Mouse (Mus musculus) heart, postnatal 0 days (tissue): ENCODE data around the gene Sh2d4b. TPM values are rescaled to one million over a fixed set of nuclear protein-coding genes. Genes with fewer than 3 reads are reported as not detected.

Experiments used
- ATAC-seq: fragments of 200-750 bp; cut with Nextera tagmentation; 2 replicates; pipeline ENCODE4 v1.8.0; 2017; ENCODE audit warnings: low read depth, moderate number of reproducible peaks, moderate library complexity; ENCODE audit not compliant: insufficient read depth
- DNase-seq: peaks from one replicate; pipeline ENCODE4 v3.0.0-alpha.2; 2016; ENCODE audit warnings: low spot score
- H3K27ac ChIP-seq: fragments of 300-500 bp; sonication (generic); 2 replicates; pipeline ENCODE4 v1.5.1; 2014; ENCODE audit warnings: low read depth, mild to moderate bottlenecking
- H3K27me3 ChIP-seq: fragments of 300-500 bp; sonication (generic); 2 replicates; pipeline ENCODE4 v1.6.1; 2014; ENCODE audit warnings: low read length, mixed read lengths; ENCODE audit not compliant: control insufficient read depth, insufficient read depth
- H3K36me3 ChIP-seq: fragments of 300-500 bp; sonication (generic); replicated peaks from 2 replicates; pipeline ENCODE4 v1.6.1; 2014; ENCODE audit warnings: low read length, mixed read lengths; ENCODE audit not compliant: control insufficient read depth, insufficient read depth
- H3K4me1 ChIP-seq: fragments of 300-500 bp; sonication (generic); 2 replicates; pipeline ENCODE4 v1.6.1; 2014; ENCODE audit warnings: antibody characterized with exemption; ENCODE audit not compliant: control insufficient read depth, insufficient read depth
- H3K4me2 ChIP-seq: fragments of 300-500 bp; sonication (generic); 2 replicates; pipeline ENCODE4 v1.6.1; 2014; ENCODE audit warnings: low read depth, mild to moderate bottlenecking, low read length, moderate library complexity
- H3K4me3 ChIP-seq: fragments of 300-500 bp; sonication (generic); 2 replicates; pipeline ENCODE4 v1.5.1; 2014; ENCODE audit warnings: low read depth, low read length
- H3K9ac ChIP-seq: fragments of 300-500 bp; sonication (generic); replicated peaks from 2 replicates; pipeline ENCODE4 v1.6.1; 2014; ENCODE audit warnings: low read depth, low read length, mixed read lengths
- H3K9me3 ChIP-seq: fragments of 300-500 bp; sonication (generic); replicated peaks from 2 replicates; pipeline ENCODE4 v1.6.1; 2016; ENCODE audit warnings: low read length; ENCODE audit not compliant: control insufficient read depth
- CTCF ChIP-seq: IDR thresholded peaks from 2 replicates; pipeline ENCODE4 v1.5.1; 2016; ENCODE audit warnings: antibody characterized with exemption, control low read depth, low read depth
- EP300 ChIP-seq: IDR thresholded peaks from 2 replicates; pipeline ENCODE4 v1.6.1; 2016; ENCODE audit warnings: antibody characterized with exemption, low read depth
- WGBS: fragments of 180-500 bp; shearing (Covaris S2); extraction: QIAGEN DNeasy Blood & Tissue Kit; methylation state at CpG from one replicate; pipeline ENCODE4 v1.1.7; 2014; 5-methylcytosine and 5-hydroxymethylcytosine counted together
- polyA plus RNA-seq: library from polyadenylated mRNA; unstranded; fragments of >200 nt; fragmentation: Nextera tagmentation; extraction: Ambion mirVana; gene quantifications from 2 replicates; pipeline ENCODE4 v1.2.1, GENCODE M21; 2015
- total RNA-seq: library from RNA; depleted of rRNA; stranded (reverse); fragments of >200 nt; gene quantifications from 2 replicates; pipeline ENCODE4 v1.2.3, GENCODE M21; 2014; ENCODE audit warnings: low replicate concordance

Gene Sh2d4b
- total and polyA plus RNA-seq, 2 experiments from 2014 or later = 0.20 to 0.46 TPM

- ATAC-seq (peak; percentile 89), DNase-seq (no peak)
- H3K4me2 ChIP-seq = peak overlapping the region; percentile 10; the same call in 1 of the 2 replicates
- H3K27ac ChIP-seq = no peak overlapping the region
- peaks cover 54% of the 10 kb centered on the region for H3K36me3 ChIP-seq
- H3K27me3 ChIP-seq = no peaks in the 10 kb centered on the region
- H3K4me3 ChIP-seq = no peak overlapping the region
- no peaks in the 10 kb centered on the region for H3K9me3 ChIP-seq
- peaks cover 8% of the 10 kb centered on the region; the same call in 1 of the 2 replicates for H3K4me1 ChIP-seq
- TF ChIP-seq CTCF (no peak), EP300 (no peak)
- whole genome bisulfite sequencing = 16% methylated on average over 9 of the region's 9 CpGs
- no peak overlapping the region for H3K9ac ChIP-seq
Observed at GRCm38 (mm10) chr14:40906770-40907169, 13.7 kb upstream of the Sh2d4b start.

GRCm38 (mm10) chr14:40905813-40906212 lies 12.7 kb upstream of the Sh2d4b start:
- 86% methylated on average over 8 of the region's 8 CpGs for WGBS
- no peaks in the 10 kb centered on the region for H3K27me3 ChIP-seq
- peaks cover 47% of the 10 kb centered on the region for H3K36me3 ChIP-seq
- no peaks in the 10 kb centered on the region for H3K9me3 ChIP-seq
- H3K4me2 ChIP-seq = no peak overlapping the region
- no peak overlapping the region for H3K27ac ChIP-seq
- peaks cover 8% of the 10 kb centered on the region; the same call in 1 of the 2 replicates for H3K4me1 ChIP-seq
- ATAC-seq (no peak), DNase-seq (no peak)
- TF ChIP-seq EP300 (no peak), CTCF (no peak)
- no peak overlapping the region for H3K4me3 ChIP-seq
- no peak overlapping the region for H3K9ac ChIP-seq

DNA sequence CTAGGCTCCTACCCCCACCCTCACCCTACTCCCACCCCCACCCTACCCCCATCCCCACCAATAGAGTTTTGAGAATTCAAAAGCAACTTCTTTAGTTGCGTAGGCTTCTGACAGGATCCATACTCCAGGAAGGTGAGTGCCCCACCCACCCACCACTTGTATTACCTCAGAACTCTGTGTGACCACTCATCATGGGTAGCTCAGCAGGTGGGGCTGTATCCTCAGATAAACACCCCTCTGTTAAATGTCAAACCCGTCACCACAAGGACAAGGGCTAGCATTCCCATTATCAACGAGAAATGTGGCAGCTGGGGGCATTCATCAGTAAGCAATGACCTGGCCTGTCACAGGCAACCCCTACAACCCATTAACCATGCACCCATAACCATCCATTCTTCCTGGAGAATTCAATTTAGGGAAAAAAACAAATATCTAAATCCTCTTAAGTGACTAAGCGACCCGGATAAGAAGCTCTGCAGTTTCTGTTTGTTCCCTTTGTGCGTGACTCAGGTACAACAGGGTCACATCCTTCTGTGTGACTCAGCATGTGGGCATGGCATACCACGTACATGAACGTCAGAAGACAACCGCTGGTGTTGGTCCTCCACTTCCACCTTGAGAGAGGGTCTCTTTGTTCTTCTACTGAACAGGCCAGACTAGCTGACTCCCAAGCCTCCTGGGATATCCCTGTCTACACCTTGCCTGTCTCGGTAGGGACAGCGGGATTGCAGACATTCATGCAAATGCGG lies 9.4 kb upstream of the Sh2d4b start:
- H3K4me1 ChIP-seq = peaks cover 8% of the 10 kb centered on the region; the same call in 1 of the 2 replicates
- TF ChIP-seq EP300 (no peak), CTCF (no peak)
- H3K9me3 ChIP-seq = no peaks in the 10 kb centered on the region
- H3K27ac ChIP-seq = no peak overlapping the region
- no peaks in the 10 kb centered on the region for H3K27me3 ChIP-seq
- H3K36me3 ChIP-seq = peaks cover 13% of the 10 kb centered on the region
- ATAC-seq = no peak
- WGBS = 64% methylated on average over 12 of the region's 12 CpGs
- no peak overlapping the region for H3K4me2 ChIP-seq
- no peak for DNase-seq
- no peak overlapping the region for H3K9ac ChIP-seq
- no peak overlapping the region for H3K4me3 ChIP-seq

DNA sequence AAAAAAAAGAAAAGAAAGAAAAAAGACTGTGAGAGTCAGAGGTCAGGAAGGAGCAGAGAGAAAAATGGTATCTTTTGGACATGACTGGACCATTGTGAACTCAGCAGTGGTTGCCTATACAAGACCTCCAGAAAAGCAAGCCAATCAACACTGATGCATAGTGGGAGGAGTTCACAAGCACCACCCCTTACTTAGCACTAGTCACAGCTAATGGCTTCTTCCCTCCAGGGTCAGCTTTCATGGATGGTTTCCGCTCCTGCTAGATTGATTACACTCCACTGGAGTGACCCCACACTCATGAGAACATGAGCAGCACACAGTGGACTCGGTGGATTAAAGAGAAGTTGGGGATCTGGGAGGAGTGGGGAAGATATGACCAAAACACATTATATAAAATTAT lies 7.2 kb upstream of the Sh2d4b start:
- TF ChIP-seq EP300 (no peak), CTCF (no peak)
- Histone ChIP-seq H3K4me1 (no peaks in the 10 kb centered on the region), H3K27ac (no peak overlapping the region), H3K9ac (no peak overlapping the region), H3K36me3 (0 out of 2 replicates have a peak, but pooled peaks cover 2% of the 10 kb centered on the region), H3K27me3 (0 out of 2 replicates have a peak, but pooled peaks cover 4% of the 10 kb centered on the region), H3K4me2 (no peak overlapping the region), H3K9me3 (no peaks in the 10 kb centered on the region), H3K4me3 (no peak overlapping the region)
- no peak for DNase-seq
- WGBS = 77% methylated on average over 2 of the region's 2 CpGs
- no peak for ATAC-seq

GRCm38 (mm10) chr14:40897916-40898315 lies 4.8 kb upstream of the Sh2d4b start:
- Histone ChIP-seq H3K9ac (no peak overlapping the region), H3K9me3 (no peaks in the 10 kb centered on the region), H3K4me2 (no peak overlapping the region), H3K27me3 (0 out of 2 replicates have a peak, but pooled peaks cover 4% of the 10 kb centered on the region), H3K4me1 (no peaks in the 10 kb centered on the region), H3K27ac (no peak overlapping the region), H3K4me3 (no peak overlapping the region), H3K36me3 (no peaks in the 10 kb centered on the region)
- 79% methylated on average over 3 of the region's 3 CpGs for WGBS
- no peak for DNase-seq
- ATAC-seq = no peak
- TF ChIP-seq CTCF = no peak
- TF ChIP-seq EP300 = no peak
